Mouse (Mus musculus) ES-E14 (cell line): Measurements from ENCODE around the gene Tmem132e. TPM values are rescaled to one million over a fixed set of nuclear protein-coding genes. Genes with fewer than 3 reads are reported as not detected.

Experiments
- DNase-seq: peaks from one replicate; pipeline ENCODE4 v3.0.0-alpha.2; 2013; ENCODE audit warnings: low read depth, low spot score
- H3K27ac ChIP-seq: 2 replicates; pipeline ENCODE4 v1.5.1; 2012; ENCODE audit warnings: low read depth, mild to moderate bottlenecking, low read length, moderate library complexity, mixed read lengths; ENCODE audit not compliant: poor library complexity, insufficient read depth, severe bottlenecking
- H3K36me3 ChIP-seq: 2 replicates; pipeline ENCODE4 v1.6.1; 2012; ENCODE audit warnings: mild to moderate bottlenecking, low read length, moderate library complexity, mixed read lengths; ENCODE audit not compliant: control insufficient read depth, poor library complexity, insufficient read depth, severe bottlenecking
- H3K4me1 ChIP-seq, 2 experiments: fragments of 150-350 bp in 1 of 2; sonication (generic) in 1 of 2; 2 replicates each; pipeline ENCODE4 v1.6.1; 2012; ENCODE audit warnings: low read length in 2 of 2, mild to moderate bottlenecking in 1 of 2, mixed read lengths in 1 of 2; ENCODE audit not compliant: control insufficient read depth in 2 of 2, insufficient read depth in 2 of 2, poor library complexity in 1 of 2
- H3K4me3 ChIP-seq, 2 experiments: fragments of 150-350 bp in 1 of 2; sonication (generic) in 1 of 2; 2 replicates each; pipeline ENCODE4 v1.5.1; 2012; ENCODE audit warnings: low read length in 2 of 2, low read depth in 1 of 2, mild to moderate bottlenecking in 1 of 2, mixed read lengths in 1 of 2; ENCODE audit not compliant: insufficient read depth in 1 of 2, poor library complexity in 1 of 2, severe bottlenecking in 1 of 2
- H3K9ac ChIP-seq: 2 replicates; pipeline ENCODE4 v1.6.1; 2012; ENCODE audit warnings: low read depth, mild to moderate bottlenecking, low read length, mixed read lengths; ENCODE audit not compliant: poor library complexity, insufficient read depth, severe bottlenecking
- H3K9me3 ChIP-seq: fragments of 150-350 bp; sonication (generic); 2 replicates; pipeline ENCODE4 v1.6.1; 2012; ENCODE audit warnings: low read depth, mild to moderate bottlenecking, low read length; ENCODE audit not compliant: control insufficient read depth, insufficient read depth
- CHD2 ChIP-seq: IDR thresholded peaks from 2 replicates; pipeline ENCODE4 v1.6.1; 2014; ENCODE audit warnings: mild to moderate bottlenecking, low read depth, low read length, inconsistent platforms
- HCFC1 ChIP-seq: IDR thresholded peaks from 2 replicates; pipeline ENCODE4 v1.6.1; 2012; ENCODE audit warnings: low read length, inconsistent platforms, borderline replicate concordance; ENCODE audit not compliant: insufficient read depth
- MAFK ChIP-seq: IDR thresholded peaks from 2 replicates; pipeline ENCODE4 v1.6.1; 2014; ENCODE audit warnings: mild to moderate bottlenecking, low read depth, low read length, inconsistent platforms; ENCODE audit not compliant: insufficient read depth
- ZC3H11A ChIP-seq: IDR thresholded peaks from 2 replicates; pipeline ENCODE4 v1.6.1; 2012; ENCODE audit warnings: low read depth, mild to moderate bottlenecking, inconsistent platforms, low read length, borderline replicate concordance
- ZNF384 ChIP-seq: IDR thresholded peaks from 2 replicates; pipeline ENCODE4 v1.6.1; 2012; ENCODE audit warnings: low read depth, low read length, inconsistent platforms
- in situ Hi-C, 2 experiments: fragments of 600-800 bp; cut with MboI; formaldehyde crosslinking; loops; one replicate each; pipeline ENCODE4 v1.15.1; 2025; ENCODE audit warnings: low sequenced_read_pairs in 2 of 2, inconsistent platforms in 1 of 2; ENCODE audit not compliant: unreplicated experiment in 2 of 2
- total RNA-seq: library from RNA; depleted of rRNA; stranded (reverse); fragments of 300-350 nt; gene quantifications from 2 replicates; pipeline ENCODE4 v1.2.3, GENCODE M21; 2012

Tmem132e gene
- total RNA-seq, 1 experiment = 0.40 TPM

- Histone ChIP-seq H3K4me3 (peak overlapping the region; percentile 69 to 77), H3K36me3 (no peaks in the 10 kb centered on the region), H3K27ac (no peak overlapping the region), H3K9me3 (no peaks in the 10 kb centered on the region), H3K4me1 (no peaks in the 10 kb centered on the region; a peak in 1 of 4 replicates), H3K9ac (peak overlapping the region; percentile 47; the same call in 1 of the 2 replicates)
- TF ChIP-seq ZNF384 (no peak), HCFC1 (no peak), ZC3H11A (no peak), CHD2 (no peak), MAFK (no peak)
- no peak for DNase-seq
- in situ Hi-C loops = no loop called here
These were observed 45.6 kb downstream of the Tmem132e start for GRCm38 (mm10) chr11:82434091-82434831.

- no peak overlapping the region for H3K27ac ChIP-seq
- no peak overlapping the region for H3K9ac ChIP-seq
- no peak for DNase-seq
- no peaks in the 10 kb centered on the region for H3K9me3 ChIP-seq
- H3K4me3 ChIP-seq = peak overlapping the region; percentile 69 to 77; a peak in 3 of 4 replicates
- H3K36me3 ChIP-seq = no peaks in the 10 kb centered on the region
- no peak for TF ChIP-seq CHD2
- TF ChIP-seq ZNF384 = no peak
- no peak for TF ChIP-seq HCFC1
- no peak for TF ChIP-seq MAFK
- TF ChIP-seq ZC3H11A = no peak
- H3K4me1 ChIP-seq = no peaks in the 10 kb centered on the region; a peak in 1 of 4 replicates
- in situ Hi-C loops = no loop called here
These were observed 46.1 kb downstream of the Tmem132e start for GRCm38 (mm10) chr11:82434832-82435182.

GRCm38 (mm10) chr11:82448485-82448884, 59.8 kb downstream of the Tmem132e start:
- Histone ChIP-seq H3K27ac (no peak overlapping the region), H3K4me1 (no peaks in the 10 kb centered on the region), H3K9me3 (no peaks in the 10 kb centered on the region), H3K36me3 (no peaks in the 10 kb centered on the region), H3K4me3 (no peak overlapping the region), H3K9ac (no peak overlapping the region)
- no peak for TF ChIP-seq ZNF384
- no peak for TF ChIP-seq ZC3H11A
- TF ChIP-seq CHD2 = no peak
- TF ChIP-seq HCFC1 = no peak
- TF ChIP-seq MAFK = no peak
- DNase-seq = no peak
- in situ Hi-C loops = no loop called here

- no peak for DNase-seq
- in situ Hi-C loops = no loop called here
These were observed 63.8 kb downstream of the Tmem132e start for GRCm38 (mm10) chr11:82452516-82452915.

More at GRCm38 (mm10) chr11:82452516-82452915, 63.8 kb downstream of the Tmem132e start:
- Histone ChIP-seq H3K9ac (no peak overlapping the region), H3K4me1 (no peaks in the 10 kb centered on the region), H3K4me3 (no peak overlapping the region), H3K27ac (no peak overlapping the region), H3K9me3 (no peaks in the 10 kb centered on the region), H3K36me3 (no peaks in the 10 kb centered on the region)
- no peak for TF ChIP-seq ZNF384
- TF ChIP-seq CHD2 = no peak
- no peak for TF ChIP-seq ZC3H11A
- no peak for TF ChIP-seq HCFC1
